In the genomic region with DNA sequence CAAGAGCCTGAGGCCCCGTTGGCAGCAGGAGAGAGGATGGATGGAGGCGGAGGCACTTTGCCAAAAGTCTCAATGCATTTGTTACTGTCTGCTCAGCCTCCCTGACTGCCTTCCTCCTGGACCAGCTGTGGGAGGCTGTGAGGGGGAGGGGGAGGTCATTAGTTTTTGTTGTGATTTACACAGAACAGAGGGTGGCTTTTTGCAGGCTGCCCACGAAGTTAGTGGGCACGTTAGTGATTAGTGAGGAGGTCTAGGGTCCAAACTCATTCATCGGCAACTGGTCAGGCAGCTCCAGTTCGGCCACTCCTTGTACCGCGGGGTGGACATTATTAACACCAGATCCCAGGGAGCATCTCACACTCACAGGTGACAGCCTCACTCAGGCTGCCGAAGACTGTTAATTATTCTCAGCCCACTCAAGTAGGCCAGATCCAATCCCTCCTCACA, we compare ENCODE assay signal across 12 mouse cellular contexts. TPM values are rescaled to one million over a fixed set of nuclear protein-coding genes. Genes with fewer than 3 reads are reported as not detected.
DNase-seq lines count a peak whose midpoint lies in the region.
"Had no signal": no experiment of that assay in that cellular context is flagged by ENCODE, and none has a peak within 500 bp of the region (broad histone marks: within the 10 kb centered on the region; RNA-seq: fewer than 3 reads in every experiment).

No protein-coding gene starts in this region.

- H3K4me3 ChIP-seq in heart, embryonic 10.5 days = no peak overlapping the region

- WGBS in heart, embryonic 10.5 days = 72% methylated on average over 9 of the region's 9 CpGs

- H3K9me3 ChIP-seq in heart, embryonic 10.5 days = no peaks in the 10 kb centered on the region; the same call in 1 of the 2 replicates

- peak; percentile 51 for DNase-seq in heart, embryonic 10.5 days (ENCODE audit: low spot score)
- DNase-seq in heart, postnatal 4 days = no peak
- DNase-seq in right cerebral cortex, adult 2 months (ENCODE audit: low spot score in 2 of 2) = peak; percentile 14 to 16
- no peak for DNase-seq in right cerebral cortex, postnatal 14 days
- DNase-seq in kidney, adult 9 months = peak; percentile 66
- DNase-seq in right cerebral cortex, postnatal 4 days = peak; percentile 20
- no peak for DNase-seq in heart, postnatal 10 days
- no peak for DNase-seq in urinary bladder, postnatal 14 days (ENCODE audit: low spot score)
- DNase-seq: cerebellum, adult 2 months; thymus, postnatal 14 days had no signal

- H3K4me1 ChIP-seq in heart, embryonic 10.5 days = 0 out of 2 replicates have a peak, but pooled peaks cover 4% of the 10 kb centered on the region

- H3K27ac ChIP-seq in heart, embryonic 10.5 days = no peak overlapping the region

- intact Hi-C loops in heart, postnatal 10 days (cut with DNase I) = no loop called here

- H3K36me3 ChIP-seq in heart, embryonic 10.5 days = no peaks in the 10 kb centered on the region

- H3K27me3 ChIP-seq in heart, embryonic 10.5 days (ENCODE audit: insufficient read depth, poor library complexity, severe bottlenecking) = peaks cover 6% of the 10 kb centered on the region; the same call in 1 of the 2 replicates

RNA-seq across cellular contexts. Expression of a gene that starts 4.9 kb away (rescaled TPM):
- 0.09 TPM in 1 of 2 replicates, not detected in the other for polyA plus RNA-seq in heart, embryonic 10.5 days (2016; fragmentation: Nextera tagmentation; extraction: Ambion mirVana)
- not detected for total RNA-seq in heart, postnatal 4 days (2021)
- under 1 TPM in 1 of 2 experiments, not detected in 1; 0.29 TPM for total RNA-seq in heart, postnatal 10 days (2021)
- total RNA-seq: granulocyte monocyte progenitor cell, adult 5-6 weeks had no signal
- polyA plus RNA-seq: intestine, postnatal 0 days had no signal

Comparison
In these comparisons a context has a peak if more than half of its experiments do, and no peak if none do; other contexts are left out.
1. DNase-seq: peak in heart, embryonic 10.5 days (single experiment), right cerebral cortex, adult 2 months (2 of 2), kidney, adult 9 months (single experiment) and right cerebral cortex, postnatal 4 days (single experiment); none in heart, postnatal 4 days (single experiment), right cerebral cortex, postnatal 14 days (single experiment), heart, postnatal 10 days (0 of 2) and urinary bladder, postnatal 14 days (single experiment).